Mouse (Mus musculus) embryo, embryonic 11.5 days (tissue): Measurements from ENCODE around the gene Ifnz.
"Not testable (repeated sequence)": the region's sequence is repeated elsewhere in the genome, so short reads cannot be mapped to it uniquely, and the experiment has no call there.

ENCODE experiments used
- DNase-seq: peaks from one replicate; pipeline ENCODE4 v3.0.0-alpha.2; 2012; ENCODE audit warnings: low read depth, low spot score

The Ifnz gene

GRCm38 (mm10) chr4:88781831-88782230 is at the start of gene Ifnz:
Ifnz (plus strand) TSS chr4:88782131.
- not testable (repeated sequence) for DNase-seq

- peak; percentile 51 for DNase-seq
Measured at GRCm38 (mm10) chr4:88738480-88738879, 43.5 kb upstream of the Ifnz start.

GRCm38 (mm10) chr4:88739036-88739435 is 42.9 kb upstream of the Ifnz start:
- DNase-seq, result no peak

- no peak for DNase-seq
Measured at GRCm38 (mm10) chr4:88741426-88741825, 40.5 kb upstream of the Ifnz start.

- DNase-seq, result no peak
Measured at GRCm38 (mm10) chr4:88742771-88743371, 39.1 kb upstream of the Ifnz start.

- no peak for DNase-seq
Measured at GRCm38 (mm10) chr4:88744207-88744606, 37.7 kb upstream of the Ifnz start.

GRCm38 (mm10) chr4:88749926-88750325 is 32.0 kb upstream of the Ifnz start:
- DNase-seq, result no peak

- not testable (repeated sequence) for DNase-seq
Measured at GRCm38 (mm10) chr4:88754818-88755340, 27.1 kb upstream of the Ifnz start, which contains the start of gene Gm13271. Gm13271 (plus strand) TSS chr4:88754868.

- not testable (repeated sequence) for DNase-seq
Measured at GRCm38 (mm10) chr4:88756581-88757513, 25.1 kb upstream of the Ifnz start.

GRCm38 (mm10) chr4:88757628-88758031 is 24.3 kb upstream of the Ifnz start:
- not testable (repeated sequence) for DNase-seq

- not testable (repeated sequence) for DNase-seq
Measured at GRCm38 (mm10) chr4:88758751-88759150, 23.2 kb upstream of the Ifnz start.

GRCm38 (mm10) chr4:88759610-88760268 is 22.2 kb upstream of the Ifnz start, which contains the start of gene Gm13283:
Gm13283 (plus strand) TSS chr4:88760119.
- DNase-seq, result not testable (repeated sequence)

- DNase-seq, result not testable (repeated sequence)
Measured at GRCm38 (mm10) chr4:88760431-88760830, 21.5 kb upstream of the Ifnz start.

GRCm38 (mm10) chr4:88761776-88762175 is 20.2 kb upstream of the Ifnz start:
- DNase-seq, result not testable (repeated sequence)

GRCm38 (mm10) chr4:88762341-88762740 is 19.6 kb upstream of the Ifnz start:
- not testable (repeated sequence) for DNase-seq

- not testable (repeated sequence) for DNase-seq
Measured at GRCm38 (mm10) chr4:88763384-88764018, 18.4 kb upstream of the Ifnz start.

GRCm38 (mm10) chr4:88773534-88773933 is 8.4 kb upstream of the Ifnz start, which contains the start of gene Gm13290:
Gm13290 (plus strand) TSS chr4:88773834.
- not testable (repeated sequence) for DNase-seq

GRCm38 (mm10) chr4:88776622-88777021 is 5.3 kb upstream of the Ifnz start, which contains the start of gene Gm13289:
Gm13289 (plus strand) TSS chr4:88776922.
- DNase-seq, result not testable (repeated sequence)

GRCm38 (mm10) chr4:88779550-88779949 is 2.4 kb upstream of the Ifnz start, which contains the start of gene Gm13272:
Gm13272 (plus strand) TSS chr4:88779850.
- not testable (repeated sequence) for DNase-seq

- DNase-seq, result not testable (repeated sequence)
Measured at GRCm38 (mm10) chr4:88780320-88780719, 1.6 kb upstream of the Ifnz start.

GRCm38 (mm10) chr4:88782335-88782734 is 404 bp downstream of the Ifnz start:
- not testable (repeated sequence) for DNase-seq
